Mouse (Mus musculus): ENCODE results near the gene Gngt1. TPM values are rescaled to one million over a fixed set of nuclear protein-coding genes. Genes with fewer than 3 reads are reported as not detected.

Gngt1 gene
- total and polyA plus RNA-seq, 3 experiments: not detected

DNA sequence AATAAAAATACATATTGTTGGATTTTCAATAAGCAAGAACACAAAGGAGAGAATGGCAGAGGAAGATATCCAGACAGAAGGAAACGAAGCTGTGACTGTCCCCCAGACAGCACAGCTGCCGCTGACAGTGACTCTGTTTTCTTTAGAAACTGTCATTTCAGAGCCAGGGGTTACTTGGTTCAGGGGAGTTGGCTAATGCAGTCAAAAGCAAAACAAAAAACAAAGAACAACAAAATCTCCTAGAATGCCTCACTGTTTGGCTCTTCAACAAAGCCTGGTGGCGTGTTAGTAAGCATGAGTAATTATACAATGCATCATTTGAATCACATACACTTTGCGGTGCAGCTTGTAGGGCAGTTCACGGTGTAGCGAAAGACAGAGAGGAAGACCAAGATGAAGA is 5.7 kb downstream of the Gngt1 start:
- Histone ChIP-seq H3K9ac (ENCODE audit: control insufficient read depth, low read depth, low read length, poor library complexity, severe bottlenecking) (no peak overlapping the region), H3K27ac (ENCODE audit: control insufficient read depth, low read depth, low read length) (no peak overlapping the region), H3K9me3 (replicated peaks; ENCODE audit: insufficient read depth, low read length) (no peaks in the 10 kb centered on the region), H3K4me3 (ENCODE audit: control insufficient read depth in 1 of 2, insufficient read depth in 1 of 2, low read depth in 2 of 2, low read length in 2 of 2) (no peak overlapping the region), H3K4me1 (ENCODE audit: control insufficient read depth in 1 of 2, insufficient read depth in 2 of 2, low read length in 2 of 2) (no peaks in the 10 kb centered on the region), H3K36me3 (ENCODE audit: control insufficient read depth in 1 of 2, insufficient read depth in 2 of 2, low read length in 2 of 2) (no peaks in the 10 kb centered on the region), H3K79me2 (ENCODE audit: control insufficient read depth, insufficient read depth, low read length, poor library complexity) (no peaks in the 10 kb centered on the region), H3K27me3 (ENCODE audit: control insufficient read depth in 1 of 2, insufficient read depth in 2 of 2, low read length in 2 of 2) (peaks cover 0 to 2% of the 10 kb centered on the region in 2 experiments; a peak in 3 of 4 replicates)
- TF ChIP-seq MAX (IDR thresholded peaks at IDR 0.05; ENCODE audit: low read length) (no peak), SIN3A (IDR thresholded peaks at IDR 0.05; ENCODE audit: low read length) (no peak), GATA1 (IDR thresholded peaks at IDR 0.05; ENCODE audit: low read depth, low read length) (no peak), MAZ (IDR thresholded peaks at IDR 0.05; ENCODE audit: low read depth, low read length) (no peak), ZNF384 (IDR thresholded peaks at IDR 0.05; ENCODE audit: low read depth, low read length) (no peak), RCOR1 (IDR thresholded peaks at IDR 0.05; ENCODE audit: low read depth, low read length) (no peak), EP300 (IDR thresholded peaks at IDR 0.05; ENCODE audit: low read depth in 1 of 2, low read length in 2 of 2) (no peak), POLR2A (IDR thresholded peaks at IDR 0.05; ENCODE audit: control insufficient read depth in 1 of 2, insufficient read depth in 1 of 2, low read depth in 1 of 2, low read length in 2 of 2, poor library complexity in 1 of 2) (no peak), USF2 (IDR thresholded peaks at IDR 0.05; ENCODE audit: borderline replicate concordance in 1 of 2, insufficient read depth in 1 of 2, low read depth in 1 of 2, low read length in 2 of 2) (no peak), USF1 (IDR thresholded peaks at IDR 0.05; ENCODE audit: low read depth, low read length) (no peak), HCFC1 (IDR thresholded peaks at IDR 0.05; ENCODE audit: low read depth, low read length) (no peak)
- no peak for DNase-seq (ENCODE audit: low read depth, low spot score)

DNA sequence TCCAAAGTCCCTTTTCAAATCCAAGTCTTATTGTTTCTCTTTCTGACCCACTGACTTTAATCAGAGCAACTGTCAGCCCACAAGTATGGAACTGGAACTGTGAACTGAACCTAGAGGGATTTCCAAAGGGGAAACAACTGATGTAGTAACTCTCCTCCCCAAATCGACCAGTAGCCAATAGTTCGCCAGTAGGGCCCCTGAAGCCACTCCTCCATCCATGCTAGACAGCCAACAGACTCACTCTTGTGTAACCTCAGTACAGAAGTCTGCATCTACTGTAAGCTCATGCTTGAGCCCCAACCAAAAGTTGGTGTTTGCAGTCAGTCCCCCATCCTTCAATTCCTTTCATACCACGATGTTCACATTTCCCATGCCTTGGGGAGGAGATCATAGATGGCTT is 7.1 kb downstream of the Gngt1 start:
- Histone ChIP-seq H3K36me3 (ENCODE audit: control insufficient read depth in 1 of 2, insufficient read depth in 2 of 2, low read length in 2 of 2) (no peaks in the 10 kb centered on the region), H3K4me3 (ENCODE audit: control insufficient read depth in 1 of 2, insufficient read depth in 1 of 2, low read depth in 2 of 2, low read length in 2 of 2) (no peak overlapping the region), H3K27ac (ENCODE audit: control insufficient read depth, low read depth, low read length) (no peak overlapping the region), H3K4me1 (ENCODE audit: control insufficient read depth in 1 of 2, insufficient read depth in 2 of 2, low read length in 2 of 2) (no peaks in the 10 kb centered on the region), H3K9me3 (replicated peaks; ENCODE audit: insufficient read depth, low read length) (no peaks in the 10 kb centered on the region), H3K27me3 (ENCODE audit: control insufficient read depth in 1 of 2, insufficient read depth in 2 of 2, low read length in 2 of 2) (peaks cover 0 to 2% of the 10 kb centered on the region in 2 experiments; a peak in 2 of 4 replicates), H3K9ac (ENCODE audit: control insufficient read depth, low read depth, low read length, poor library complexity, severe bottlenecking) (no peak overlapping the region), H3K79me2 (ENCODE audit: control insufficient read depth, insufficient read depth, low read length, poor library complexity) (no peaks in the 10 kb centered on the region)
- DNase-seq (ENCODE audit: low read depth, low spot score): no peak
- no peak for TF ChIP-seq UBTF (IDR thresholded peaks at IDR 0.05; ENCODE audit: borderline replicate concordance, insufficient read depth, low read depth, low read length)
- no peak for TF ChIP-seq MEF2A (IDR thresholded peaks at IDR 0.05; ENCODE audit: extremely low read depth, insufficient replicate concordance, low read depth, low read length, poor library complexity, severe bottlenecking)
- no peak for TF ChIP-seq USF2 (IDR thresholded peaks at IDR 0.05; ENCODE audit: borderline replicate concordance in 1 of 2, insufficient read depth in 1 of 2, low read depth in 1 of 2, low read length in 2 of 2)
- TF ChIP-seq KAT2A (conservative IDR thresholded peaks at IDR 0.05; ENCODE audit: low read depth, low read length): no peak
- TF ChIP-seq NRF1 (IDR thresholded peaks at IDR 0.05; ENCODE audit: insufficient read depth, low read depth, low read length, poor library complexity, severe bottlenecking): no peak
- no peak for TF ChIP-seq ETS1 (IDR thresholded peaks at IDR 0.05; ENCODE audit: low read depth, low read length)
- TF ChIP-seq JUND (IDR thresholded peaks at IDR 0.05; ENCODE audit: low read depth, low read length): no peak
- TF ChIP-seq POLR2A (IDR thresholded peaks at IDR 0.05; ENCODE audit: control insufficient read depth in 1 of 2, insufficient read depth in 1 of 2, low read depth in 1 of 2, low read length in 2 of 2, poor library complexity in 1 of 2): no peak
- no peak for TF ChIP-seq MAZ (IDR thresholded peaks at IDR 0.05; ENCODE audit: low read depth, low read length)
- TF ChIP-seq CHD1 (IDR thresholded peaks at IDR 0.05; ENCODE audit: low read depth, low read length): no peak
- no peak for TF ChIP-seq EP300 (IDR thresholded peaks at IDR 0.05; ENCODE audit: low read depth in 1 of 2, low read length in 2 of 2)
- TF ChIP-seq RAD21 (IDR thresholded peaks at IDR 0.05; ENCODE audit: low read depth, low read length): no peak
- TF ChIP-seq NELFE (IDR thresholded peaks at IDR 0.05; ENCODE audit: low read depth, low read length): no peak
- no peak for TF ChIP-seq E2F4 (IDR thresholded peaks at IDR 0.05; ENCODE audit: borderline replicate concordance, low read depth, low read length)
- TF ChIP-seq ZKSCAN1 (IDR thresholded peaks at IDR 0.05; ENCODE audit: low read depth, low read length): no peak

Measured in MEL (cell line).